Mouse (Mus musculus) brain, adult 2 months (tissue): Measurements from ENCODE around the gene Sulf2.
"Not testable (repeated sequence)": the region's sequence is repeated elsewhere in the genome, so short reads cannot be mapped to it uniquely, and the experiment has no call there.

Experiments
- DNase-seq: peaks from one replicate; pipeline ENCODE4 v3.0.0; 2011; ENCODE audit warnings: low read depth, low spot score

The Sulf2 gene

GRCm38 (mm10) chr2:166155454-166155815 is at the start of gene Sulf2:
TSS of gene Sulf2 (minus strand) at chr2:166155663.
- peak; percentile 87 for DNase-seq

- DNase-seq, result no peak
Observed at GRCm38 (mm10) chr2:166204174-166204573, 48.7 kb upstream of the Sulf2 start.

GRCm38 (mm10) chr2:166203647-166204046 is 48.2 kb upstream of the Sulf2 start:
- DNase-seq, result no peak

GRCm38 (mm10) chr2:166197964-166198363 is 42.5 kb upstream of the Sulf2 start:
- DNase-seq, result no peak

- no peak for DNase-seq
Observed at GRCm38 (mm10) chr2:166197064-166197463, 41.6 kb upstream of the Sulf2 start.

- no peak for DNase-seq
Observed at GRCm38 (mm10) chr2:166196080-166196786, 40.8 kb upstream of the Sulf2 start.

GRCm38 (mm10) chr2:166195041-166195440 is 39.6 kb upstream of the Sulf2 start:
- no peak for DNase-seq

GRCm38 (mm10) chr2:166194112-166194758 is 38.8 kb upstream of the Sulf2 start:
- no peak for DNase-seq

- no peak for DNase-seq
Observed at GRCm38 (mm10) chr2:166193509-166193908, 38.0 kb upstream of the Sulf2 start.

- no peak for DNase-seq
Observed at GRCm38 (mm10) chr2:166190816-166191215, 35.4 kb upstream of the Sulf2 start.

- no peak for DNase-seq
Observed at GRCm38 (mm10) chr2:166189191-166189590, 33.7 kb upstream of the Sulf2 start.

GRCm38 (mm10) chr2:166187874-166188453 is 32.5 kb upstream of the Sulf2 start:
- DNase-seq, result not testable (repeated sequence)

- DNase-seq, result not testable (repeated sequence)
Observed at GRCm38 (mm10) chr2:166187319-166187718, 31.9 kb upstream of the Sulf2 start.

- no peak for DNase-seq
Observed at GRCm38 (mm10) chr2:166186244-166186948, 30.9 kb upstream of the Sulf2 start.

- no peak for DNase-seq
Observed at GRCm38 (mm10) chr2:166185768-166186167, 30.3 kb upstream of the Sulf2 start.

GRCm38 (mm10) chr2:166184417-166184816 is 29.0 kb upstream of the Sulf2 start:
- DNase-seq, result no peak

- DNase-seq, result no peak
Observed at GRCm38 (mm10) chr2:166182009-166182685, 26.7 kb upstream of the Sulf2 start.

GRCm38 (mm10) chr2:166180744-166181508 is 25.5 kb upstream of the Sulf2 start:
- peak; percentile 66 for DNase-seq

- no peak for DNase-seq
Observed at GRCm38 (mm10) chr2:166180136-166180649, 24.7 kb upstream of the Sulf2 start.

- no peak for DNase-seq
Observed at GRCm38 (mm10) chr2:166179457-166180101, 24.1 kb upstream of the Sulf2 start.
